Mouse (Mus musculus): ENCODE data around the gene Gm973. TPM values are rescaled to one million over a fixed set of nuclear protein-coding genes. Genes with fewer than 3 reads are reported as not detected.

The Gm973 gene
- total RNA-seq, 2 experiments from 2014 or later, result 14.5 to 16.1 TPM

- no peak overlapping the region for H3K4me3 ChIP-seq
- peak; percentile 21 to 39 for DNase-seq (ENCODE audit: low spot score in 2 of 2)
- TF ChIP-seq CTCF (conservative IDR thresholded peaks at IDR 0.05), result no peak
- peak overlapping the region; percentile 20; the same call in 1 of the 2 replicates for H3K27ac ChIP-seq
Observed at GRCm38 (mm10) chr1:59566926-59567325, 50.9 kb downstream of the Gm973 start.

DNA sequence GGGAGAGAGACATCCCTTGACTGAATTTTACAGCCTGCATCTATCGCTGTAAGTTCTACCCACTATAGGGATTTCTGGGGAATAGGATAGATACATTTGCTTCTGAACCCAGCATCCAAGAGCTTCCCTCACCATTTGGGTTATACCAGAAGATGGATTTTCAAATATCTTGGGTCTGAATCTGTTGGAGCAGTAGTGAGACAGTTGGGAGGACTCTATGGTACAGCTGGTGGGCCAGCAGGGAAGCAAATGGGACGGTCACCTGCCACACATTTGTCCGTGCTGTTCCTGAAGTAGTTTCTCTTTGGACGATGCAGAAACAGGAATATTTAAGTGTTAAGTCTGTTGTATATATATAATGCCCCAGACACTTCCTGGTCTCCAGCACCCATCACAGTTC, 51.5 kb downstream of the Gm973 start:
- no peak for TF ChIP-seq CTCF (conservative IDR thresholded peaks at IDR 0.05)
- DNase-seq (ENCODE audit: low spot score in 2 of 2), result no peak
- Histone ChIP-seq H3K27ac (peak overlapping the region; percentile 20; the same call in 1 of the 2 replicates), H3K4me3 (no peak overlapping the region)

- H3K4me3 ChIP-seq, result no peak overlapping the region
- no peak; the same call in 1 of the 2 replicates for TF ChIP-seq CTCF (conservative IDR thresholded peaks at IDR 0.05)
- no peak for DNase-seq (ENCODE audit: low spot score in 2 of 2)
- H3K27ac ChIP-seq, result no peak overlapping the region
Observed at GRCm38 (mm10) chr1:59568283-59568682, 52.2 kb downstream of the Gm973 start.

DNA sequence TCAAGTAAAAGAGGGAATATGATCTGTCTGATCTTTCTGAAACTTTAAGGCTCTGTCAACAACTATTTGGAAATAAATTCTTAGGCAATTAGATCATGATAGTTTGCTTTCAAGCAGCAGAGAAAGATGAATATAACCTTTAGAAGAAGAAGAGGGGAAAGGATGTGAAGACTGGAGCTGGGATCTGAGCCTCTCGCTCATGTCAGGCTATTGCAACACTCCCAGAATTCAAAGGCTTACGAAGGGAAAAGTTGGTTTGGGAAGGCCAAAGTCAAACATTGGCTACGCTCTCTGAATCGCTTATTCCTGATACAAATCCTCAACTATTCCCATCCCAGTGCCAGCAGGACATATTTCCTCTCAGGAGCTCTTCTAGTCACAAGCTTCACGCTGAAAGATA, 53.2 kb downstream of the Gm973 start:
- Histone ChIP-seq H3K27ac (no peak overlapping the region), H3K4me3 (no peak overlapping the region)
- no peak for TF ChIP-seq CTCF (conservative IDR thresholded peaks at IDR 0.05)
- no peak for DNase-seq (ENCODE audit: low spot score in 2 of 2)

DNA sequence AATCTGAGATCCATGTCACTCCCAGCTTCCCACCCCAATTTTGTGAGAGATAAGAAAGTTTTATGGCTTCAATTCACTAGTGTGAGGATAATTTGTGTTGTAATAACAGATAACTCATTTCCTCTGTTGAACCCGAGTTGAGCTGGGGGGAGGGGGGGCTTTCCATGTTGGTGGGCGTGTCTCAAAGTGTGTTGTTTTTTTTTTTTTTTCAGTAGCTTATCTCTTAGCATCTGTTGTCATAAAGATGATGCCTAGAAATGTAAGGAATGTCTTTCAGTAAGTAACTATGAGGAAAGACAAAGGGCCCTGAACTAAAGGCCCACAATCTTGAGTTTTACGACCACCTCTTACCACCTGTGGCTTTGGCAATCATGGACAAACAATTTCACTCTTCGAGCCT, 54.7 kb downstream of the Gm973 start:
- DNase-seq (ENCODE audit: low spot score in 2 of 2), result no peak
- Histone ChIP-seq H3K4me3 (no peak overlapping the region), H3K27ac (no peak overlapping the region)
- TF ChIP-seq CTCF (conservative IDR thresholded peaks at IDR 0.05), result no peak

- no peak for TF ChIP-seq CTCF (conservative IDR thresholded peaks at IDR 0.05)
- Histone ChIP-seq H3K4me3 (no peak overlapping the region), H3K27ac (no peak overlapping the region)
- DNase-seq (ENCODE audit: low spot score in 2 of 2), result no peak
Observed at GRCm38 (mm10) chr1:59571502-59571901, 55.4 kb downstream of the Gm973 start.

DNA sequence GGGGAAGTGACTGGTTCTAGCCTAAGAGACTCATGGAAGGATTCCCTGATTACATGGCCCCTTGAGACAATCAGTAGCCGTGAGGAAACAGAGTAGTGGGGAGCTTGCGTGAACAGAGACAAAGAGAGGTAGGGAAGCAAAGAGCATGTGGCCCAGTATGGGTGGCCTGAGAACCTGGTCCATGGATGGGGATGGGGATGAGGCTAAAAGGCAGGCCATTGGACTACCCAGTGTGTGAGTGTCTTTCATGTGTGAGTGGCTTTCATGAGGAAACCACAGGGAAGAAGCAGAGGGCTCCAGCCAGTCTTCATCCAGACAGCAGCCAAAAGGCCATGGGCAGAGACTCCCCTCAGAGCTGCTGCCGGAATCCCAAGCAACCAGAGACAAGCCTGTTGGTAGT, 57.8 kb downstream of the Gm973 start:
- no peak for DNase-seq (ENCODE audit: low spot score in 2 of 2)
- H3K27ac ChIP-seq, result no peak overlapping the region
- no peak for TF ChIP-seq CTCF (conservative IDR thresholded peaks at IDR 0.05)
- no peak overlapping the region for H3K4me3 ChIP-seq

DNA sequence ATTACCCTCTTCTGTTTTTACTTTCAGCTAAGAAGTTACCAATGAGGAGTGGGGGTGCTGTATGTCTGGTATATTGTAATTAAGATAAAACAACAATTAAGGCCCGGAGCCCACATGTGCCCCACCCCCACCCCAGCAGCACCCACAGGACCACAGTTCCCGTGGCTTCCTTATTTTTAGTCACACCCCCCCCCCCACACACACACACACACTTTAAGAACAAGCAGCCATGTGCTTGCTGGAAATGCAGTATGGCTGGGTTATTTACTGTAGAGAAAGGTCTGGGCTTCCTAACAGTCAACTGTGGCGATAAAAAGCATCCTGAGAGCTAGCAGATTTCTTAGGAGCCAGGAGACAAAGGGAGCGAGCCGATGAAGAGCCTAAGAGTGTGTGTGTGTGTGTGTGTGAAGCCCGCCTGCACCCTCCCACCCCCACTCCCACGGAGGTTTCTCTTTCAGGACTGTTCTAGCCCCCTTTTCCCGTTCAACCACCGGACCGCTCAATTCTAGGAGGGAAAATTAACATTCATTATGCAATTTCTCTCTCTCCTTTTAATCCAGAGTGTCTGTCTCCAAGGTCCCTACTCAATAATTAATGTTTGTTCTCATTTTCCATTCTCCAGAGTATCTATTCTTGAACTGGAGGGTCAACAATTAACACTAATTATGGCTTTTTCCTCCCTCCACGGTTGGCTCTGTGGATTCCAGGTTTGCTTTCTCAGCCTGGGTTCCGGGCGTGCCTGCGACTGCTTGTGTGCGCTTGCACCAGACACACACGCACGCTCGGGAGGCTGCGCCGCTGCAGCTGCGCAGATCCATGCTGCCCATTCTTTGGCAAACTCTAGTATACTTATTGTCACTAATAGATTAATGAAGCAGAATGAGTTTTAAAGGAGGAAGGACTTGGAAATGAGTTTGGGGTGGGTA, 58.5 kb downstream of the Gm973 start:
- peak overlapping the region; percentile 87 for H3K27ac ChIP-seq
- DNase-seq (ENCODE audit: low spot score in 2 of 2), result peak in 1 of 2 experiments; percentile 36
- no peak for TF ChIP-seq CTCF (conservative IDR thresholded peaks at IDR 0.05)
- peak overlapping the region; percentile 46 for H3K4me3 ChIP-seq

GRCm38 (mm10) chr1:59578770-59579169, 62.7 kb downstream of the Gm973 start:
- H3K27ac ChIP-seq, result no peak overlapping the region
- DNase-seq (ENCODE audit: low spot score in 2 of 2), result no peak
- no peak for TF ChIP-seq CTCF (conservative IDR thresholded peaks at IDR 0.05)
- no peak overlapping the region for H3K4me3 ChIP-seq

DNA sequence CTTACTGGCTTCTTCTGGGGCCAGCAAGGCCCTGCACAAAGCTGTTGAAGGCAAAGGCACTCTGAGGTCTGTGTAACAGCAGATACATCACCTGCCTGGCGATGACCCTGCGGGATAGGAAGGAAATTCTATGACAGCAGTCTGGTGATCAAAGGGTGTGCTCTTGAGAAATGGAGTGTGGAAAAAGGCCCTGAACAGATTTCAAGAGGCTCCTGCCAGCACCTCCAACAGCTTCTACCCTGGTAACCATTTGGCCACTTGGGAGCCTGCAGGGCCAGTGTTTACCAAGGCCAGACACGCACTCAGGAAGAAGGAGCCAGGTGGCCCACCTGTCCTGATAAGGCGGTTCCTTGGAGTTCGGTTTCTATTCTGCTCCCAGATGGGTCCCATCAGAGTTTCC, 63.3 kb downstream of the Gm973 start:
- DNase-seq (ENCODE audit: low spot score in 2 of 2), result no peak
- Histone ChIP-seq H3K27ac (no peak overlapping the region), H3K4me3 (no peak overlapping the region)
- TF ChIP-seq CTCF (conservative IDR thresholded peaks at IDR 0.05), result no peak

GRCm38 (mm10) chr1:59580131-59580751, 64.2 kb downstream of the Gm973 start:
- no peak overlapping the region for H3K27ac ChIP-seq
- no peak for DNase-seq (ENCODE audit: low spot score in 2 of 2)

DNA sequence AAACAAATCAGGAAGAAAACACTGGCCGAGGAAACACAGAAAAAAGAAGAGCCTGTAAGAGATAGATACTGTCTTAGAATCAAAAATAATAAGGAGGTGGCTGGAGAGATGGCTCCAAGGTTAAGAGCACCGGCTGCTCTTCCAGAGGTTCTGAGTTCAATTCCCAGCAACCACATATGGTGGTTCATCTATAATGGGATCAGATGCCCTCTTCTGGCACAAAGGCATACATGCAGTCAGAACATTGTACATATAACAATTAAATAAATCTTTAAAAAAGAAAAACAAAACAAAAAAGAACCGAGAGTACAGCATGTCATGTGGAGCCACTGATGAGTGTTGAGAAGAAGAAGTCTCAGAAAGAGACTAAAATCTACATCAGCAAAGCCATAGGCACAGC, 64.8 kb downstream of the Gm973 start:
- TF ChIP-seq CTCF (conservative IDR thresholded peaks at IDR 0.05), result peak; percentile 39
- no peak for DNase-seq (ENCODE audit: low spot score in 2 of 2)
- H3K4me3 ChIP-seq, result no peak overlapping the region
- H3K27ac ChIP-seq, result no peak overlapping the region

More at GRCm38 (mm10) chr1:59580131-59580751, 64.2 kb downstream of the Gm973 start:
- H3K4me3 ChIP-seq, result no peak overlapping the region
- no peak for TF ChIP-seq CTCF (conservative IDR thresholded peaks at IDR 0.05)

- peak; percentile 89 for TF ChIP-seq CTCF (conservative IDR thresholded peaks at IDR 0.05)
- Histone ChIP-seq H3K27ac (no peak overlapping the region), H3K4me3 (no peak overlapping the region)
- DNase-seq (ENCODE audit: low spot score in 2 of 2), result peak; percentile 57 to 78
Observed at GRCm38 (mm10) chr1:59584656-59585410, 68.8 kb downstream of the Gm973 start.
